Mouse (Mus musculus): Measurements from ENCODE around the gene Dbndd1. TPM values are rescaled to one million over a fixed set of nuclear protein-coding genes. Genes with fewer than 3 reads are reported as not detected.

The Dbndd1 gene
- polyA plus RNA-seq, 1 experiment from 2014 or later: 0.68 TPM

Other genes starting within 250 kb of the Dbndd1 start
- 15.4 and 16.0 TPM in 2 replicates for gene Fanca, start 196.9 kb downstream of the Dbndd1 start, polyA plus RNA-seq (2015; fragmentation: Nextera tagmentation; extraction: Ambion mirVana)
- gene Spire2, start 182.8 kb downstream of the Dbndd1 start, polyA plus RNA-seq (2015; fragmentation: Nextera tagmentation; extraction: Ambion mirVana): 0.79 and 0.89 TPM in 2 replicates
- gene Tcf25, start 141.7 kb downstream of the Dbndd1 start, polyA plus RNA-seq (2015; fragmentation: Nextera tagmentation; extraction: Ambion mirVana): 143 and 152 TPM in 2 replicates
- 0.04 and 0.13 TPM in 2 replicates for gene Mc1r, start 108.4 kb downstream of the Dbndd1 start, polyA plus RNA-seq (2015; fragmentation: Nextera tagmentation; extraction: Ambion mirVana)
- gene Tubb3, start 104.0 kb downstream of the Dbndd1 start, polyA plus RNA-seq (2015; fragmentation: Nextera tagmentation; extraction: Ambion mirVana): 4.6 and 6.9 TPM in 2 replicates
- gene Def8, start 91.9 kb downstream of the Dbndd1 start, polyA plus RNA-seq (2015; fragmentation: Nextera tagmentation; extraction: Ambion mirVana): 31.3 and 31.8 TPM in 2 replicates
- 44.3 and 44.6 TPM in 2 replicates for gene Afg3l1, start 37.6 kb downstream of the Dbndd1 start, polyA plus RNA-seq (2015; fragmentation: Nextera tagmentation; extraction: Ambion mirVana)
- gene Gas8, start 3.4 kb upstream of the Dbndd1 start, polyA plus RNA-seq (2015; fragmentation: Nextera tagmentation; extraction: Ambion mirVana): 14.5 and 14.8 TPM in 2 replicates
- gene Rhou, start 138.5 kb upstream of the Dbndd1 start, polyA plus RNA-seq (2015; fragmentation: Nextera tagmentation; extraction: Ambion mirVana): 4.2 and 5.3 TPM in 2 replicates